Mouse (Mus musculus) embryonic facial prominence, embryonic 15.5 days (tissue): ENCODE measurements around the gene Phgdh. TPM values are rescaled to one million over a fixed set of nuclear protein-coding genes. Genes with fewer than 3 reads are reported as not detected.

Experiments
- ATAC-seq: fragments of 200-750 bp; cut with Nextera tagmentation; 2 replicates; pipeline ENCODE4 v1.8.0; 2017; ENCODE audit warnings: low read depth, moderate TSS enrichment; ENCODE audit not compliant: insufficient number of reproducible peaks, low FRiP score, low TSS enrichment
- H3K27ac ChIP-seq: fragments of 300-500 bp; sonication (generic); replicated peaks from 2 replicates; pipeline ENCODE4 v1.5.1; 2015; ENCODE audit warnings: mild to moderate bottlenecking, inconsistent platforms
- H3K27me3 ChIP-seq: fragments of 300-500 bp; sonication (generic); 2 replicates; pipeline ENCODE4 v1.6.1; 2015; ENCODE audit warnings: inconsistent platforms
- H3K36me3 ChIP-seq: fragments of 300-500 bp; sonication (generic); 2 replicates; pipeline ENCODE4 v1.6.1; 2015; ENCODE audit warnings: mild to moderate bottlenecking, inconsistent platforms
- H3K4me1 ChIP-seq: fragments of 300-500 bp; sonication (generic); 2 replicates; pipeline ENCODE4 v1.6.1; 2015; ENCODE audit warnings: inconsistent platforms
- H3K4me2 ChIP-seq: fragments of 300-500 bp; sonication (generic); replicated peaks from 2 replicates; pipeline ENCODE4 v1.6.1; 2015; ENCODE audit warnings: mild to moderate bottlenecking, inconsistent platforms
- H3K4me3 ChIP-seq: fragments of 300-500 bp; sonication (generic); replicated peaks from 2 replicates; pipeline ENCODE4 v1.5.1; 2015; ENCODE audit warnings: mild to moderate bottlenecking, inconsistent platforms
- H3K9ac ChIP-seq: fragments of 300-500 bp; sonication (generic); 2 replicates; pipeline ENCODE4 v1.6.1; 2015; ENCODE audit warnings: inconsistent platforms
- H3K9me3 ChIP-seq: fragments of 300-500 bp; sonication (generic); replicated peaks from 2 replicates; pipeline ENCODE4 v1.6.1; 2016; ENCODE audit warnings: inconsistent platforms
- WGBS: fragments of 180-500 bp; shearing (Covaris S2); methylation state at CpG from one replicate; pipeline ENCODE4 v1.1.7; 2015; 5-methylcytosine and 5-hydroxymethylcytosine counted together
- polyA plus RNA-seq: library from polyadenylated mRNA; unstranded; fragments of >200 nt; fragmentation: Nextera tagmentation; extraction: Ambion mirVana; gene quantifications from 2 replicates; pipeline ENCODE4 v1.2.1, GENCODE M21; 2015

Phgdh gene
- polyA plus RNA-seq, 1 experiment from 2014 or later: 191 TPM

DNA sequence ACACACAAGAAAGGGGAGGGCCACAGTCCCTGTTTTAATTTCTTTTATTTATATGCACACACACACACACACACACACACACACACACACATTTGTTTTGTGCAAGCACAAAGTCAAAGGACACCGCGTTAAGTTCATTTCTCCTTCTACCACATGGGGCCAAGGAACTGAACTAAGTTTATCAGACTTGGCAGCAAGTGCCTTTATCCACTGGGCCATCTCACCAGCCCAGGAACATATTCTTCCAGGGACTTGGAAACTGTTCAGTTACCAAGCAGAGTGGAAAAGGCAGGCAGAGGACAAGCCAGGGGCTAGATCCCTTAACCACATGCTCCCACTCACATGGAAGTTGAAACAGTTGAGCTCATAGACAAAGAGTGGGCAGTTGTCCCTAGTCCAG lies 29.0 kb upstream of the Phgdh start:
- H3K27me3 ChIP-seq: no peaks in the 10 kb centered on the region
- no peak overlapping the region for H3K27ac ChIP-seq
- no peak for ATAC-seq
- no peak overlapping the region for H3K9ac ChIP-seq
- no peak overlapping the region for H3K4me3 ChIP-seq
- no peaks in the 10 kb centered on the region for H3K36me3 ChIP-seq
- no peaks in the 10 kb centered on the region for H3K4me1 ChIP-seq
- H3K9me3 ChIP-seq: no peaks in the 10 kb centered on the region
- 88% methylated on average over 2 of the region's 2 CpGs for WGBS
- H3K4me2 ChIP-seq: no peak overlapping the region

DNA sequence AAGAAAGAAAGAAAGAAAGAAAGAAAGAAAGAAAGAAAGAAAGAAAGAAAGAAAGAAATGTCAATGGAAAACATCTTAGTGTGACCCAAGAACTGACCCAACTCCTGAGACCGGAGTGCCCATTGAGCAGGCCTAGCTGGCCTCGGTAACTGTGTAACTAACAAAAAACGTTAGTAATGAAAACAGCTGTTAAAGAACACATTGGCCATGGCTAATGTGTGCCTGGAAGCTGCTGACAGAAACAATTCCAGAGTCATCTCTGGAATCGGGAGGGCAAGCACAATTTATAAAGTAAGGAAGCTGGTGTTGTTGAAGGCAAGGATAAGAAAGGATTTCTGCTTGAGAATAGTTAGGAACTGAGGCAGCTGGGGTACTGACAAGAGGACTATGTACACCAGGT lies 28.5 kb upstream of the Phgdh start:
- Histone ChIP-seq H3K4me3 (no peak overlapping the region), H3K27ac (no peak overlapping the region), H3K9me3 (no peaks in the 10 kb centered on the region), H3K4me2 (no peak overlapping the region), H3K9ac (no peak overlapping the region), H3K36me3 (no peaks in the 10 kb centered on the region), H3K27me3 (no peaks in the 10 kb centered on the region), H3K4me1 (no peaks in the 10 kb centered on the region)
- no peak for ATAC-seq
- 57% methylated on average over 4 of the region's 4 CpGs for WGBS

DNA sequence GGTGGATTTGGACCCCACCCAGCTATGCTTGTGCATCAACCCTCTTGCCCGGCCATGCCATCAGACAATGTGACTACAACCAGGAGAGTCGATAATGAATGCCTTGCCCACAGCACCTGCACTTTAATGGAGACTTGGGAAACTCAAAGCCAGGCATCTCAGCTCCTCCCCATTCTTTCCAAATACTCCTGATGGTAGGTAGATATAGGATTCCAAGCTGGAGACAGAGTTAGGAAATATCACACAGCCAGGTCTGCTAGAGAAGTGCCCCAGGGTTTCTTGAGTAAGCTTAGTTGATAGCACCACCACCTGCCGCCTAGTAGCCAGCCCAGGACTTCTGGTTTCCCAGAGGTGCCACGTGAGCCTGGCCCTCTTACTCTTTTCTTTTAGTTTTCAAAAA lies 27.0 kb upstream of the Phgdh start:
- Histone ChIP-seq H3K27me3 (no peaks in the 10 kb centered on the region), H3K4me1 (no peaks in the 10 kb centered on the region), H3K9me3 (no peaks in the 10 kb centered on the region), H3K27ac (no peak overlapping the region), H3K9ac (no peak overlapping the region), H3K4me2 (no peak overlapping the region), H3K4me3 (no peak overlapping the region), H3K36me3 (no peaks in the 10 kb centered on the region)
- ATAC-seq: no peak
- 70% methylated on average over 4 of the region's 4 CpGs for WGBS

GRCm38 (mm10) chr3:98366086-98366485 lies 26.3 kb upstream of the Phgdh start:
- Histone ChIP-seq H3K4me3 (no peak overlapping the region), H3K9me3 (no peaks in the 10 kb centered on the region), H3K4me1 (no peaks in the 10 kb centered on the region), H3K9ac (no peak overlapping the region), H3K36me3 (no peaks in the 10 kb centered on the region), H3K27ac (no peak overlapping the region), H3K4me2 (no peak overlapping the region), H3K27me3 (no peaks in the 10 kb centered on the region)
- WGBS: 82% methylated on average over 3 of the region's 3 CpGs
- ATAC-seq: no peak

DNA sequence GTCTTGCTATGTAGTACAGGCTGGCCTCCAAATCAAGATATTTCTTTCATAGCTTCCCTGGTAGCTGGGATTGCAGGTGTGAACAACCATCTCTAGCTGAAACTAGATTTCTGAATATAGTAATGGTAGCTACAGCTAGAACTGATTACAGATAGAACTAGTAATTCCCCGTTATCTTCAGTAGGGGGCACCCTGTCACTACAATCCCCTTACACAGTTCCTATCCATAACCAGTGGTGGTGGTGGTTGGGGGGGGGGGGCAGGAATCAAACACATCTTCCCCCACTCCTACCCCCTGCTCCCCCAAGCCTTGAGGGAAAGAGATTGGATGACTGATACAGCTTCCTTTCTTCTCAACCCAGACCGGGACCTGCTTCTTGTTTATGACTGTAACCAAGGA lies 23.0 kb upstream of the Phgdh start:
- Histone ChIP-seq H3K36me3 (no peaks in the 10 kb centered on the region), H3K27me3 (no peaks in the 10 kb centered on the region), H3K4me1 (no peaks in the 10 kb centered on the region), H3K9me3 (no peaks in the 10 kb centered on the region), H3K9ac (no peak overlapping the region), H3K27ac (no peak overlapping the region), H3K4me2 (no peak overlapping the region), H3K4me3 (no peak overlapping the region)
- WGBS: 20% methylated on average over 2 of the region's 2 CpGs
- no peak for ATAC-seq

DNA sequence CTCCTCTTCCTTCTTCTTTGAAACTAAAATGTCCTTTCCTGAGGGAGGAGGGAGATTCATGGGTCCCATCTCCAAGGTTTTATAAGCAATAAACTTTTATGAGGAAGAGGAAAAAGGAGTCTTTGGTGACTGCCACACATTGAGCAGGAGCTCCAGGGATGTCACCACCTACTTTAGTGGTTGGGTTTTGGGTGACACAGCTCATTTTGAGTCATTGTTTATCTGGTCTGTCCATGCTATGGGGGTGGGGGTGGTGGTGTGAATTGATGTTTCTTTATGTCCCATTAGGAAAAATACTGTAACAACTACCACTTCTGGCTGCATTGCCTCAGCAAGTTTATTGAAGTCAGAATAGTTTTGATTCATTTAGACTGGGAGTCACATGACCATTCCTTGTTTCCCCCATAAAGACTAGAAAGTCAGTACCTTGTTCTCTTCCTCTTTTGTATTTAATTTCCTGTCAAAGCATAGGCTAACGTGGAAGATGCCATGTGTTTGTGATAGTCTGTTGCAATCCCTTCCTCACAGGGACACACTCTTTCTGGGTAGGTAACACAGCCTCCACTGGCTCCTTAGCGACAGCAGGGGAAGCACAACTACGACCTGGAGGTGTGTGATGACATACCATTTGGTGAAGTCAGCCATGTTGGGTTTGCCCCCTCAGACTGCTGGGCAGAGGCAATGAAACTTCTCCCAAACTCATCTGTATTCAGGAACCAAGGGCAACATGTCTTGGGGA lies 17.0 kb upstream of the Phgdh start:
- Histone ChIP-seq H3K9ac (no peak overlapping the region), H3K36me3 (no peaks in the 10 kb centered on the region), H3K27me3 (no peaks in the 10 kb centered on the region), H3K9me3 (no peaks in the 10 kb centered on the region), H3K4me3 (no peak overlapping the region), H3K4me1 (0 out of 2 replicates have a peak, but pooled peaks cover 5% of the 10 kb centered on the region), H3K27ac (no peak overlapping the region), H3K4me2 (no peak overlapping the region)
- WGBS: 73% methylated on average over 3 of the region's 3 CpGs
- no peak for ATAC-seq

GRCm38 (mm10) chr3:98356026-98356365 lies 16.2 kb upstream of the Phgdh start:
- Histone ChIP-seq H3K27ac (no peak overlapping the region), H3K4me1 (0 out of 2 replicates have a peak, but pooled peaks cover 5% of the 10 kb centered on the region), H3K9me3 (no peaks in the 10 kb centered on the region), H3K9ac (no peak overlapping the region), H3K36me3 (no peaks in the 10 kb centered on the region), H3K4me3 (no peak overlapping the region), H3K4me2 (no peak overlapping the region), H3K27me3 (no peaks in the 10 kb centered on the region)
- WGBS: 32% methylated on average over 6 of the region's 6 CpGs
- peak; percentile 43; the same call in 1 of the 2 replicates for ATAC-seq

DNA sequence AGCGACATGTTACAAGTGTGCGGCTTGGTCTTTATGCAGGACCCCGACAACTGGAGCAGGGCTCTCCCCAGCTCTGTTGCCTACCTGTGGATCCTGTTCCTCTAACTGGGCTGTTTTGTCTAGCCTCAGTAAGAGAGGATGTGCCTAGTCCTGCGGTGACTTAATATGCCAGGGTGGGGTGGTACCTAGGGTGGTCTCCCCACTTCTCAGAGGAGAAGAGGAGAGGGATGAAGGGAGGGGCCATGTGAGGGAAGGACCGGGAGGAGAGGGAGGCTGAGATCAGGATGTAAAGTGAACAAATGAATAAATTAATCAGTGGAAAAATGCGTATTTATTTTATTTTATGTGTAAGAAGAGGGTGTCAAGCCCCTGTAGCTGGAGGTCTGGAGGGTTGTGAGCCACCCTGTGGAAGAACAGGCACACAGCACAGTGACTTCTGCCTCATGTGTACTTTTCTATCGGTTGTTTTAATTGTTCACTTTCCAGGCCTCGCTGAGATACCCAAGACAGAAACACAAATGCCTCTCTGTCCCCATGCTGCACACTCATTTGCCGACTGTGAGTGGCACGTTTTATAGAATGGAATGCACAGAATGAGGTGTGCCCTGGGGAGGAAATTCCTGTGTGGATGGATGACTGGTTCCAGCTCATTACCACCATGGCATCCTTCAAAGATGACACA lies 15.7 kb upstream of the Phgdh start:
- H3K27ac ChIP-seq: 0 out of 2 replicates have a peak overlapping the region, but pooled peaks have one; percentile 39
- ATAC-seq: peak; percentile 65
- H3K27me3 ChIP-seq: no peaks in the 10 kb centered on the region

GRCm38 (mm10) chr3:98353892-98354291 lies 14.1 kb upstream of the Phgdh start:
- Histone ChIP-seq H3K4me1 (0 out of 2 replicates have a peak, but pooled peaks cover 5% of the 10 kb centered on the region), H3K27ac (no peak overlapping the region), H3K27me3 (no peaks in the 10 kb centered on the region), H3K9me3 (no peaks in the 10 kb centered on the region), H3K4me2 (no peak overlapping the region), H3K36me3 (no peaks in the 10 kb centered on the region), H3K9ac (no peak overlapping the region), H3K4me3 (no peak overlapping the region)
- 25% methylated on average over 7 of the region's 7 CpGs for whole genome bisulfite sequencing
- no peak for ATAC-seq

More for the DNA sequence above, 15.7 kb upstream of the Phgdh start:
- no peak overlapping the region for H3K4me3 ChIP-seq
- H3K4me2 ChIP-seq: no peak overlapping the region
- no peaks in the 10 kb centered on the region for H3K36me3 ChIP-seq
- 0 out of 2 replicates have a peak, but pooled peaks cover 5% of the 10 kb centered on the region for H3K4me1 ChIP-seq
- H3K9ac ChIP-seq: no peak overlapping the region
- H3K9me3 ChIP-seq: no peaks in the 10 kb centered on the region
- 41% methylated on average over 10 of the region's 10 CpGs for WGBS

DNA sequence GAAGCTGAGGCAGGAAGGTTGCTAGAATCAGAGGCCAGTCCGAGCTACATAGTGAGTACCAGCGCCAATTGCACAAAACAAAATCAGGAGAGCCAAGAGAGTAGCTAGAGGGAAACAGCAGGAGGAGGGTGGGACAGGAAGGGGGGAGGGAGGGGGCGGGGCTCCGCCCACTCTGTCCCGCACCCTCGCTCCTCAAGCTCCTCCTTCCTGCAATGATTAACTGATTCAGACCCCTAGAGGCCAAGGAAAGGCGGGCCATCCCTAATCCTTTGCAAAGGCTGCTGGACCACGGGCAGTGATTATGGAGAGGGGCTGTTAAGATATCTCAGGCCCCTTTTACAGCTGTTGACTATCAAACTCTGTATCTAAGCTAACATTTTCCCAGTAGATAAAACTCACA lies 8.9 kb upstream of the Phgdh start:
- Histone ChIP-seq H3K4me3 (no peak overlapping the region), H3K4me2 (no peak overlapping the region), H3K4me1 (no peaks in the 10 kb centered on the region), H3K9ac (no peak overlapping the region), H3K27ac (no peak overlapping the region), H3K36me3 (no peaks in the 10 kb centered on the region), H3K9me3 (no peaks in the 10 kb centered on the region), H3K27me3 (no peaks in the 10 kb centered on the region)
- WGBS: 26% methylated on average over 8 of the region's 8 CpGs
- no peak for ATAC-seq

DNA sequence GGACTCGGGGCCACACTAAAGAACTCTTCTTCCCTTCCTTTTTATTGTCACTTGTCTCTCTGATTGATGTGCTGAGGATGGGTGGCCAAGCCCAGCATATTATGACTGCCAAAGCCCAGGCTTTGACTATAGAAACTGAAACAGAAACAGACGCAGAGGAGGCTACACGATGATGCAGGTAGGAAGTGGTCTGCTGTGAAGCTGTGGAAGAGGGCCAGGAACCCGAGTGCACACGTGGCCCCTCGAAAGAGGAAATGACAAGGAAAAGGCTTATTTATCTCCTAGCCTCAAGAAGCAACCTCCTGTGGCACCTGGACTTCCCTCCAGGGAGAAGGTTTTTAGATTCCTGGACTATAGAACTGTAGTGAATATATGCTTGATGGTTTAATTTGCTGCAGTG lies 8.3 kb upstream of the Phgdh start:
- no peak overlapping the region for H3K27ac ChIP-seq
- WGBS: 85% methylated on average over 6 of the region's 6 CpGs
- no peak overlapping the region for H3K4me3 ChIP-seq
- no peaks in the 10 kb centered on the region for H3K36me3 ChIP-seq
- no peaks in the 10 kb centered on the region for H3K9me3 ChIP-seq
- ATAC-seq: no peak
- no peak overlapping the region for H3K4me2 ChIP-seq
- no peaks in the 10 kb centered on the region for H3K27me3 ChIP-seq
- no peak overlapping the region for H3K9ac ChIP-seq
- H3K4me1 ChIP-seq: no peaks in the 10 kb centered on the region

- ATAC-seq: no peak
- Histone ChIP-seq H3K9ac (no peak overlapping the region), H3K4me2 (no peak overlapping the region), H3K27me3 (no peaks in the 10 kb centered on the region), H3K9me3 (no peaks in the 10 kb centered on the region), H3K4me1 (peaks cover 4% of the 10 kb centered on the region; the same call in 1 of the 2 replicates), H3K36me3 (no peaks in the 10 kb centered on the region), H3K4me3 (no peak overlapping the region), H3K27ac (no peak overlapping the region)
- WGBS: 76% methylated on average over 3 of the region's 3 CpGs
Observed at GRCm38 (mm10) chr3:98343235-98343634, 3.4 kb upstream of the Phgdh start.
